Mouse (Mus musculus) bone marrow macrophage, adult 2 months (primary cell): ENCODE results near the gene Ranbp3l. TPM values are rescaled to one million over a fixed set of nuclear protein-coding genes. Genes with fewer than 3 reads are reported as not detected.

ENCODE experiments used
- H3K27ac ChIP-seq: 2 replicates; pipeline ENCODE4 v1.5.1; 2012; ENCODE audit warnings: low read depth, low read length; ENCODE audit not compliant: insufficient read depth
- H3K4me1 ChIP-seq: 2 replicates; pipeline ENCODE4 v1.6.1; 2012; ENCODE audit warnings: low read length; ENCODE audit not compliant: control insufficient read depth, insufficient read depth
- H3K4me3 ChIP-seq: 2 replicates; pipeline ENCODE4 v1.5.1; 2012; ENCODE audit warnings: mild to moderate bottlenecking, low read length, moderate library complexity; ENCODE audit not compliant: insufficient read depth
- CTCF ChIP-seq: IDR thresholded peaks from 2 replicates; pipeline ENCODE4 v1.5.1; 2012; ENCODE audit warnings: low read depth, mild to moderate bottlenecking, low read length, moderate library complexity
- POLR2A ChIP-seq: IDR thresholded peaks from 2 replicates; pipeline ENCODE4 v1.6.1; 2012; ENCODE audit warnings: mild to moderate bottlenecking, low read depth, low read length, borderline replicate concordance
- polyA plus RNA-seq: library from polyadenylated mRNA; stranded (reverse); fragments of >200 nt; gene quantifications from 2 replicates; pipeline ENCODE4 v1.2.4, GENCODE M21; 2012; ENCODE audit not compliant: missing spikeins, insufficient read depth, insufficient read length

Ranbp3l gene
- polyA plus RNA-seq, 1 experiment, result not detected

GRCm38 (mm10) chr15:9087895-9088682 lies 120.3 kb downstream of the Ranbp3l start:
- TF ChIP-seq POLR2A (no peak), CTCF (no peak)
- Histone ChIP-seq H3K4me3 (no peak overlapping the region), H3K27ac (no peak overlapping the region), H3K4me1 (peaks cover 18% of the 10 kb centered on the region)

GRCm38 (mm10) chr15:9088683-9089072 lies 120.9 kb downstream of the Ranbp3l start:
- no peak overlapping the region for H3K4me3 ChIP-seq
- H3K4me1 ChIP-seq, result peaks cover 18% of the 10 kb centered on the region
- H3K27ac ChIP-seq, result no peak overlapping the region
- TF ChIP-seq CTCF (no peak), POLR2A (no peak)

GRCm38 (mm10) chr15:9089136-9089720 lies 121.5 kb downstream of the Ranbp3l start:
- TF ChIP-seq CTCF, result no peak
- TF ChIP-seq POLR2A, result no peak
- Histone ChIP-seq H3K4me1 (peaks cover 22% of the 10 kb centered on the region), H3K4me3 (no peak overlapping the region), H3K27ac (no peak overlapping the region)

GRCm38 (mm10) chr15:9090662-9091061 lies 122.9 kb downstream of the Ranbp3l start:
- H3K27ac ChIP-seq, result no peak overlapping the region
- H3K4me3 ChIP-seq, result no peak overlapping the region
- H3K4me1 ChIP-seq, result peaks cover 15% of the 10 kb centered on the region
- TF ChIP-seq POLR2A (no peak), CTCF (no peak)

GRCm38 (mm10) chr15:9093598-9094365 lies 126.0 kb downstream of the Ranbp3l start:
- Histone ChIP-seq H3K4me3 (no peak overlapping the region), H3K4me1 (peaks cover 6% of the 10 kb centered on the region; the same call in 1 of the 2 replicates), H3K27ac (peak overlapping the region; percentile 3; the same call in 1 of the 2 replicates)
- no peak for TF ChIP-seq POLR2A
- TF ChIP-seq CTCF, result no peak

DNA sequence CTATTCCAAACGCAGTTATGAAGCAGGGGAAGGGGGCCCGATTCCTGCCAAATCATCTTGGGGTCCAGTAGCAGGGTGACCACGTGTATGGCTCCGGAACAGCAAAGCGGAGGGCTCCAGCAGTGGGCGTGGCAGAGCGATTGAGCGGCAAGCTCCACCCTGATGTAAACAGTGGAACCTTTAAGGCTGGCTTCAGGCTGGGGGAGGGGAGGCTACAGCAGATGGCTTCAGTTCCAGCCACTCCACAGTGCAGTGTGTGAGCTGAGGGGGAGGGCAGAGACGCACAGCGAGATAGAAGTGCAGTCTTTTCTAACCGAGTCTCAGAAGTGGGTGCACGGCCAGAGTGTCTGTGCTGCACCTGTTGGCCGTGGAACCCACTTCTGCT lies 126.6 kb downstream of the Ranbp3l start:
- Histone ChIP-seq H3K4me1 (peaks cover 6% of the 10 kb centered on the region; the same call in 1 of the 2 replicates), H3K27ac (peak overlapping the region; percentile 3; the same call in 1 of the 2 replicates), H3K4me3 (no peak overlapping the region)
- TF ChIP-seq CTCF (no peak), POLR2A (no peak)

- Histone ChIP-seq H3K27ac (no peak overlapping the region), H3K4me3 (no peak overlapping the region), H3K4me1 (peaks cover 6% of the 10 kb centered on the region; the same call in 1 of the 2 replicates)
- TF ChIP-seq CTCF (no peak), POLR2A (no peak)
These were observed 129.1 kb downstream of the Ranbp3l start for GRCm38 (mm10) chr15:9096865-9097264.

GRCm38 (mm10) chr15:9100446-9101077 lies 132.8 kb downstream of the Ranbp3l start:
- no peak overlapping the region for H3K4me3 ChIP-seq
- no peak overlapping the region for H3K27ac ChIP-seq
- H3K4me1 ChIP-seq, result no peaks in the 10 kb centered on the region
- TF ChIP-seq CTCF (no peak), POLR2A (no peak)

DNA sequence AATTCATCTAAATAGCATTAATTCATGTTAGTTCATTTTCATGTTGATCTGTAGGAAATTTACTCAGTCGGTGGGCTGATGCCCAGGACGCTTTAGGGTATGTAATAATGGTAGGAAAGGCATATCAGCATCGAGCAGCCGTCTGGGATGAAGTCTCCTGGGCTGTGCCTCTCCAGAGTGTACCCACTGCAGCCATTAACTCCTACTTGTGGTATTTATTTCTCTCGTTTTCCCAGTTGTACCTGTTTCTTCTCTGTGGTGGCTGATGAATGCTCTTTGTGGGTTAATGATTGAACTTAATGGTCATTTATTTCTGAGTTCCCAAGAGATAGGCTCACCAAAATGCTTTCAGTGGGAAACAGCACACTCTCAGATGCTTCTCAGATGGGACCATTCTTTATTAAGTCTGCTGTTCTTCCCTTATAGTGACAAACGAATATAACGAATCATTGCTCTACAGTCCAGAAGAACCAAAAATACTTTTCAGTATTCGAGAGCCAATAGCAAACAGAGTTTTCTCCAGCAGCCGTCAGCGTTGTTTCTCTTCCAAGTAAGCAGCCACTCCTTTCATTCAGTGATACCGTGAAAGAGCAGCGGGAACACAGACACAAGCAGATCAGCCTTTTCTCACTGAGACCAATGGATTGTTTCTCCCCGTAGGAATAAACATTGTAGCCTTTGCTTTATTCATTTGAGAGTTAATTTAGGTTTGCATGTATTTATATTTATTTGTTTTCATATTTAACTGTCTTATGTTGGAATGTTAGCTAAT lies 138.7 kb downstream of the Ranbp3l start:
- TF ChIP-seq POLR2A (no peak), CTCF (no peak)

More for the DNA sequence above, 138.7 kb downstream of the Ranbp3l start:
- H3K4me1 ChIP-seq, result peaks cover 8% of the 10 kb centered on the region
- H3K4me3 ChIP-seq, result no peak overlapping the region
- no peak overlapping the region for H3K27ac ChIP-seq
